Mouse (Mus musculus) CH12.LX (cell line): ENCODE measurements around the gene Dna2.

Source experiments
- CTCF ChIP-seq, 2 experiments: IDR thresholded peaks in 1 of 2; conservative IDR thresholded peaks in 1 of 2; 2 replicates each; pipeline ENCODE4 v1.5.1; 2011 to 2012; ENCODE audit warnings: low read depth in 2 of 2, low read length in 2 of 2, improper control_type of control experiment in 1 of 2, inconsistent platforms in 1 of 2, mild to moderate bottlenecking in 1 of 2, moderate library complexity in 1 of 2
- EP300 ChIP-seq: IDR thresholded peaks from 2 replicates; pipeline ENCODE4 v1.6.1; 2011; ENCODE audit warnings: low read length, improper control_type of control experiment
- GABPA ChIP-seq: IDR thresholded peaks from 2 replicates; pipeline ENCODE4 v1.6.1; 2012; ENCODE audit warnings: low read depth, low read length, improper control_type of control experiment, inconsistent platforms; ENCODE audit not compliant: insufficient replicate concordance
- HCFC1 ChIP-seq: IDR thresholded peaks from 2 replicates; pipeline ENCODE4 v1.6.1; 2012; ENCODE audit warnings: low read depth, mild to moderate bottlenecking, inconsistent platforms, low read length, improper control_type of control experiment
- POLR2A ChIP-seq: IDR thresholded peaks from 2 replicates; pipeline ENCODE4 v1.6.1; 2011; ENCODE audit warnings: low read depth, mild to moderate bottlenecking, improper control_type of control experiment, low read length
- POLR2AphosphoS2 ChIP-seq: IDR thresholded peaks from 2 replicates; pipeline ENCODE4 v1.6.1; 2011; ENCODE audit warnings: low read depth, low read length, improper control_type of control experiment
- TCF12 ChIP-seq: IDR thresholded peaks from 2 replicates; pipeline ENCODE4 v1.6.1; 2014; ENCODE audit warnings: low read depth, mild to moderate bottlenecking, inconsistent platforms, low read length, improper control_type of control experiment
- ZC3H11A ChIP-seq: IDR thresholded peaks from 2 replicates; pipeline ENCODE4 v1.6.1; 2012; ENCODE audit warnings: low read depth, mild to moderate bottlenecking, inconsistent platforms, low read length, improper control_type of control experiment
- ZMIZ1 ChIP-seq: IDR thresholded peaks from 2 replicates; pipeline ENCODE4 v1.6.1; 2012; ENCODE audit warnings: low read depth, mild to moderate bottlenecking, inconsistent platforms, low read length, improper control_type of control experiment

- TF ChIP-seq CTCF (conservative IDR thresholded peaks at IDR 0.05 in 1 of 2, IDR thresholded peaks at IDR 0.05 in 1 of 2; ENCODE audit: low read depth in 2 of 2, low read length in 2 of 2) = no peak
- TF ChIP-seq TCF12 = no peak
- TF ChIP-seq GABPA = no peak
- no peak for TF ChIP-seq EP300
- TF ChIP-seq ZC3H11A = no peak
- no peak for TF ChIP-seq ZMIZ1
- no peak for TF ChIP-seq POLR2A
- TF ChIP-seq POLR2AphosphoS2 = no peak
- no peak for TF ChIP-seq HCFC1
Observed at GRCm38 (mm10) chr10:62971821-62972220, 25.0 kb downstream of the Dna2 start.
